Mouse (Mus musculus): ENCODE results near the gene Adcy9. TPM values are rescaled to one million over a fixed set of nuclear protein-coding genes. Genes with fewer than 3 reads are reported as not detected.

Gene Adcy9
- total and polyA plus RNA-seq, 2 experiments = 15.0 to 23.0 TPM

- H3K36me3 ChIP-seq (ENCODE audit: control insufficient read depth, insufficient read depth, low read length) = no peaks in the 10 kb centered on the region
- DNase-seq (ENCODE audit: extremely low read depth, low read depth, low spot score) = no peak
- no peak overlapping the region for H3K27ac ChIP-seq (replicated peaks; ENCODE audit: insufficient read depth, low read depth, low read length)
- H3K9ac ChIP-seq (ENCODE audit: low read depth, low read length) = no peak overlapping the region
- no peaks in the 10 kb centered on the region for H3K4me1 ChIP-seq (ENCODE audit: control insufficient read depth, insufficient read depth, low read length)
- H3K27me3 ChIP-seq (ENCODE audit: control insufficient read depth, insufficient read depth, low read length) = no peaks in the 10 kb centered on the region
- H3K79me2 ChIP-seq (ENCODE audit: control insufficient read depth, insufficient read depth, low read length) = no peaks in the 10 kb centered on the region
- 82% methylated on average over 2 of the region's 2 CpGs for WGBS
- H3K4me3 ChIP-seq (ENCODE audit: insufficient read depth, low read depth, low read length) = no peak overlapping the region
- TF ChIP-seq CTCF (IDR thresholded peaks at IDR 0.05; ENCODE audit: low read depth, low read length) (no peak), POLR2A (IDR thresholded peaks at IDR 0.05; ENCODE audit: extremely low read depth, insufficient read depth, low read length) (no peak)
Measured at GRCm38 (mm10) chr16:4276151-4276550, 144.1 kb downstream of the Adcy9 start.

GRCm38 (mm10) chr16:4273702-4274476 is 146.4 kb downstream of the Adcy9 start:
- TF ChIP-seq CTCF (IDR thresholded peaks at IDR 0.05; ENCODE audit: low read depth, low read length) (no peak), POLR2A (IDR thresholded peaks at IDR 0.05; ENCODE audit: extremely low read depth, insufficient read depth, low read length) (no peak)
- no peaks in the 10 kb centered on the region for H3K36me3 ChIP-seq (ENCODE audit: control insufficient read depth, insufficient read depth, low read length)
- WGBS = 60% methylated on average over 12 of the region's 12 CpGs
- H3K4me1 ChIP-seq (ENCODE audit: control insufficient read depth, insufficient read depth, low read length) = no peaks in the 10 kb centered on the region
- H3K9ac ChIP-seq (ENCODE audit: low read depth, low read length) = no peak overlapping the region
- peak; percentile 38 for DNase-seq (ENCODE audit: extremely low read depth, low read depth, low spot score)
- H3K79me2 ChIP-seq (ENCODE audit: control insufficient read depth, insufficient read depth, low read length) = no peaks in the 10 kb centered on the region
- no peak overlapping the region for H3K27ac ChIP-seq (replicated peaks; ENCODE audit: insufficient read depth, low read depth, low read length)
- no peak overlapping the region for H3K4me3 ChIP-seq (ENCODE audit: insufficient read depth, low read depth, low read length)
- H3K27me3 ChIP-seq (ENCODE audit: control insufficient read depth, insufficient read depth, low read length) = no peaks in the 10 kb centered on the region

- no peak for TF ChIP-seq CTCF (IDR thresholded peaks at IDR 0.05; ENCODE audit: low read depth, low read length)
- TF ChIP-seq POLR2A (IDR thresholded peaks at IDR 0.05; ENCODE audit: extremely low read depth, insufficient read depth, low read length) = no peak
- H3K4me3 ChIP-seq (ENCODE audit: insufficient read depth, low read depth, low read length) = no peak overlapping the region
Measured at GRCm38 (mm10) chr16:4272254-4272653, 148.0 kb downstream of the Adcy9 start.

GRCm38 (mm10) chr16:4270911-4271310 is 149.4 kb downstream of the Adcy9 start:
- WGBS = 50% methylated on average over 1 of the region's 1 CpGs
- DNase-seq (ENCODE audit: extremely low read depth, low read depth, low spot score) = no peak
- TF ChIP-seq POLR2A (IDR thresholded peaks at IDR 0.05; ENCODE audit: extremely low read depth, insufficient read depth, low read length) (no peak), CTCF (IDR thresholded peaks at IDR 0.05; ENCODE audit: low read depth, low read length) (no peak)

More at GRCm38 (mm10) chr16:4272254-4272653, 148.0 kb downstream of the Adcy9 start:
- DNase-seq (ENCODE audit: extremely low read depth, low read depth, low spot score) = no peak
- Histone ChIP-seq H3K27ac (replicated peaks; ENCODE audit: insufficient read depth, low read depth, low read length) (no peak overlapping the region), H3K36me3 (ENCODE audit: control insufficient read depth, insufficient read depth, low read length) (no peaks in the 10 kb centered on the region), H3K9ac (ENCODE audit: low read depth, low read length) (no peak overlapping the region), H3K27me3 (ENCODE audit: control insufficient read depth, insufficient read depth, low read length) (no peaks in the 10 kb centered on the region), H3K79me2 (ENCODE audit: control insufficient read depth, insufficient read depth, low read length) (no peaks in the 10 kb centered on the region), H3K4me1 (ENCODE audit: control insufficient read depth, insufficient read depth, low read length) (no peaks in the 10 kb centered on the region)
- WGBS = 86% methylated on average over 3 of the region's 3 CpGs

GRCm38 (mm10) chr16:4267857-4268666 is 152.2 kb downstream of the Adcy9 start:
- WGBS = 11% methylated on average over 40 of the region's 40 CpGs
- Histone ChIP-seq H3K36me3 (ENCODE audit: control insufficient read depth, insufficient read depth, low read length) (no peaks in the 10 kb centered on the region), H3K4me1 (ENCODE audit: control insufficient read depth, insufficient read depth, low read length) (no peaks in the 10 kb centered on the region), H3K27me3 (ENCODE audit: control insufficient read depth, insufficient read depth, low read length) (no peaks in the 10 kb centered on the region), H3K9ac (ENCODE audit: low read depth, low read length) (peak overlapping the region; percentile 69), H3K27ac (replicated peaks; ENCODE audit: insufficient read depth, low read depth, low read length) (no peak overlapping the region), H3K79me2 (ENCODE audit: control insufficient read depth, insufficient read depth, low read length) (no peaks in the 10 kb centered on the region), H3K4me3 (ENCODE audit: insufficient read depth, low read depth, low read length) (peak overlapping the region; percentile 71)
- peak; percentile 90 for TF ChIP-seq CTCF (IDR thresholded peaks at IDR 0.05; ENCODE audit: low read depth, low read length)
- no peak for TF ChIP-seq POLR2A (IDR thresholded peaks at IDR 0.05; ENCODE audit: extremely low read depth, insufficient read depth, low read length)
- DNase-seq (ENCODE audit: extremely low read depth, low read depth, low spot score) = peak; percentile 47

More at GRCm38 (mm10) chr16:4270911-4271310, 149.4 kb downstream of the Adcy9 start:
- H3K36me3 ChIP-seq (ENCODE audit: control insufficient read depth, insufficient read depth, low read length) = no peaks in the 10 kb centered on the region
- no peak overlapping the region for H3K27ac ChIP-seq (replicated peaks; ENCODE audit: insufficient read depth, low read depth, low read length)
- H3K79me2 ChIP-seq (ENCODE audit: control insufficient read depth, insufficient read depth, low read length) = no peaks in the 10 kb centered on the region
- no peaks in the 10 kb centered on the region for H3K4me1 ChIP-seq (ENCODE audit: control insufficient read depth, insufficient read depth, low read length)
- no peak overlapping the region for H3K4me3 ChIP-seq (ENCODE audit: insufficient read depth, low read depth, low read length)
- H3K9ac ChIP-seq (ENCODE audit: low read depth, low read length) = no peak overlapping the region
- no peaks in the 10 kb centered on the region for H3K27me3 ChIP-seq (ENCODE audit: control insufficient read depth, insufficient read depth, low read length)
